Mouse (Mus musculus): ENCODE measurements around the gene Ccdc142.

Gene Ccdc142

GRCm38 (mm10) chr6:83084477-83084876 is 16.9 kb upstream of the Ccdc142 start:
- no peak for DNase-seq (ENCODE audit: low spot score in 2 of 2)

GRCm38 (mm10) chr6:83086121-83087035 is 15.0 kb upstream of the Ccdc142 start, which contains the start of gene Lbx2:
Lbx2 (plus strand) TSS chr6:83086367.
- DNase-seq (ENCODE audit: low spot score in 2 of 2): no peak

- DNase-seq (ENCODE audit: low spot score in 2 of 2): no peak
These were observed 14.0 kb upstream of the Ccdc142 start for GRCm38 (mm10) chr6:83087205-83087925.

- DNase-seq (ENCODE audit: low spot score in 2 of 2): no peak
These were observed 13.5 kb upstream of the Ccdc142 start for GRCm38 (mm10) chr6:83087926-83088260.

- DNase-seq (ENCODE audit: low spot score in 2 of 2): no peak
These were observed 8.8 kb upstream of the Ccdc142 start for GRCm38 (mm10) chr6:83092416-83093127.

GRCm38 (mm10) chr6:83095968-83096367 is 5.4 kb upstream of the Ccdc142 start:
- no peak for DNase-seq (ENCODE audit: low spot score in 2 of 2)

GRCm38 (mm10) chr6:83098411-83098810 is 3.0 kb upstream of the Ccdc142 start:
- no peak for DNase-seq (ENCODE audit: low spot score in 2 of 2)

GRCm38 (mm10) chr6:83101688-83102556 is 521 bp downstream of the Ccdc142 start:
- peak; percentile 34 to 58 for DNase-seq (ENCODE audit: low spot score in 2 of 2)

GRCm38 (mm10) chr6:83103130-83103650 is 1.8 kb downstream of the Ccdc142 start:
- no peak for DNase-seq (ENCODE audit: low spot score in 2 of 2)

GRCm38 (mm10) chr6:83104158-83104557 is 2.8 kb downstream of the Ccdc142 start:
- DNase-seq (ENCODE audit: low spot score in 2 of 2): no peak

GRCm38 (mm10) chr6:83107566-83108400 is 6.4 kb downstream of the Ccdc142 start:
- DNase-seq (ENCODE audit: low spot score in 2 of 2): peak; percentile 76 to 80

- DNase-seq (ENCODE audit: low spot score in 2 of 2): peak; percentile 63 to 67
These were observed 7.6 kb downstream of the Ccdc142 start, which contains the start of gene Mrpl53 for GRCm38 (mm10) chr6:83108762-83109668. Mrpl53 (plus strand) TSS chr6:83109040.

GRCm38 (mm10) chr6:83111510-83112136 is 10.2 kb downstream of the Ccdc142 start:
- no peak for DNase-seq (ENCODE audit: low spot score in 2 of 2)

GRCm38 (mm10) chr6:83115011-83115671 is 13.7 kb downstream of the Ccdc142 start, which contains the start of gene Mogs:
Mogs (plus strand) TSS chr6:83115496.
- peak; percentile 91 for DNase-seq (ENCODE audit: low spot score in 2 of 2)

GRCm38 (mm10) chr6:83115682-83116372 is 14.4 kb downstream of the Ccdc142 start:
- no peak for DNase-seq (ENCODE audit: low spot score in 2 of 2)

- DNase-seq (ENCODE audit: low spot score in 2 of 2): no peak
These were observed 15.2 kb downstream of the Ccdc142 start for GRCm38 (mm10) chr6:83116373-83117164.

GRCm38 (mm10) chr6:83117165-83117438 is 15.7 kb downstream of the Ccdc142 start:
- DNase-seq (ENCODE audit: low spot score in 2 of 2): no peak
